Mouse (Mus musculus): ENCODE measurements around the gene Ugt1a7c.

The Ugt1a7c gene

GRCm38 (mm10) chr1:88237311-88237710 is 142.4 kb downstream of the Ugt1a7c start:
- no peak for DNase-seq (ENCODE audit: low read depth, low spot score)

DNA sequence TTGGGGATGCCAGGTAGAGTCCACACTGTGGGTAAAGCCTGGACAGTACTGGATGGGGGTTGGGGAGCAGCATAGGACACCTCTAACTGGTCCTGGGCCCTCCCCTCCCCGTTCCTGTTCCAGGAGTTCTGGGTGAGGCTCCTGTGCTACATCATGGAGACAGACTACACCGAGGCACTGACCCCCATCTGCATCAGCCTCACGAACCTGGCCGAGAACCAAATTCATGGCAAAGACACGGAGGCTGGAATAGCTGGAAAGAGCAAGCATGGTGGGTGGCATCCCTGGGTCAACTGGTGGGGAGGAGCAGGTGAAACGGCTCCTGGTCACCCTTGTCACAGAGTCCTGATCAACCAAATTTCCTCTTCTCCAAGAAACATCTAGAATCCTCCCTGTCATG is 143.9 kb downstream of the Ugt1a7c start:
- no peak for DNase-seq (ENCODE audit: low read depth, low spot score)

GRCm38 (mm10) chr1:88240072-88240471 is 145.2 kb downstream of the Ugt1a7c start:
- no peak for DNase-seq (ENCODE audit: low read depth, low spot score)

DNA sequence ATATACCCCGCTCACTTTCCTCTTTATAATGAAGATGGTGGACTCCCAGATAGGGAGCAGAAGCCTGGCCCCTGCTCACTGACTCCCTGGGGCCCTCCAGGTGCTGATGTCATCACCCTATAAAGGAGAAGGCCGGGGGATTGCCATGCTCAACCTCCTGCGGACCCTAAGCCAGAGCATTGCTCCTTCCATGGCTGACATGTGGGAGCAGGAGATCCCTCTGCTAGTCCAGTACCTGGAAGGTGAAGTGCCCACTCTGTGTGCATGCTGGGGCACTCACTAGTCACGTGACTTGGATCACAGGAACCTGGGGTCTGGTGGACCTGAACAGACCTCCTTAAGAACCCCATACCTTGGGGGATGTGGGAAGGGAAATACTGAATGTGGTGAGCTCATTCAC is 145.7 kb downstream of the Ugt1a7c start:
- no peak for DNase-seq (ENCODE audit: low read depth, low spot score)

DNA sequence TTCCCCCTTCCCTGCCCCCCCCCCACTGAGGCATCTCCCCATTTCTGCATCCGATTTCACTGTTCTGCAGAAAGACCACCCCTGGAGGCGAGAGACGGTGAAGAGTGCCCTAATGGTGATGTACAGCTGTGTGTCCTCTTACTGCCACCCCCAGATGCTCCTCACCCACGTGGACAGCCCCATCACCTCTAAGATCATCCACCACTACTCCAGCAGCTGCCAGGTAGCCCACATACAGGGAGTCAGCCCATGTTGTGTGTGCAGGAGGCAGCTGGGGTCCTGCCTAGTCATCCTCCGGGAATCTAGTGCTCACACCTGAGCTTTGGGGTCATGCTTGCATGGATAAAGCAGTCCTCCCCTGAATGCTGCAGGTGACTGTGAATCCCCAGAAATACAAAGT is 149.0 kb downstream of the Ugt1a7c start:
- no peak for DNase-seq (ENCODE audit: low read depth, low spot score)

- no peak for DNase-seq (ENCODE audit: low read depth, low spot score)
These were observed 151.0 kb downstream of the Ugt1a7c start for GRCm38 (mm10) chr1:88245881-88246280.

GRCm38 (mm10) chr1:88246386-88246785 is 151.5 kb downstream of the Ugt1a7c start:
- DNase-seq (ENCODE audit: low read depth, low spot score), result no peak

GRCm38 (mm10) chr1:88247660-88248059 is 152.8 kb downstream of the Ugt1a7c start:
- no peak for DNase-seq (ENCODE audit: low read depth, low spot score)

GRCm38 (mm10) chr1:88248658-88249057 is 153.8 kb downstream of the Ugt1a7c start:
- no peak for DNase-seq (ENCODE audit: low read depth, low spot score)

DNA sequence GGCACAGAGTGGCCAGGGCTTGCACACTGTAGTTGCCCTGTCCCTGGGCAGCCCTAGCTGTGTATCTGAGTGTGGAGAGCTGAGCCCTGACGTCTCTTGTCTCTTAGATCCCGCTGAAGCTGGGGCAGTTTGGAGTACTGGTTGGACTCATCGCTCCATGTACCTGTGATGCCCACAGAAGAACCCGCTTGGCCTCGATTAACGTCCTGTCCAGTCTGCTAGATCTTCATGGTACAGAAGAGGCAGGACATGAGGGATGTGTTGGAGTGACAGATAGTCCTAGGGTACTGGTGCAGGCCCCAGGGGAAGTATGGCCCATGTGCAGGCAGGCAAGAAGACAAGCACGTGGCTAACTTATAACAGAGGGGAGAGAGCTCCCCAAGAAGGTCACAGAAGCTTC is 154.7 kb downstream of the Ugt1a7c start:
- no peak for DNase-seq (ENCODE audit: low read depth, low spot score)

DNA sequence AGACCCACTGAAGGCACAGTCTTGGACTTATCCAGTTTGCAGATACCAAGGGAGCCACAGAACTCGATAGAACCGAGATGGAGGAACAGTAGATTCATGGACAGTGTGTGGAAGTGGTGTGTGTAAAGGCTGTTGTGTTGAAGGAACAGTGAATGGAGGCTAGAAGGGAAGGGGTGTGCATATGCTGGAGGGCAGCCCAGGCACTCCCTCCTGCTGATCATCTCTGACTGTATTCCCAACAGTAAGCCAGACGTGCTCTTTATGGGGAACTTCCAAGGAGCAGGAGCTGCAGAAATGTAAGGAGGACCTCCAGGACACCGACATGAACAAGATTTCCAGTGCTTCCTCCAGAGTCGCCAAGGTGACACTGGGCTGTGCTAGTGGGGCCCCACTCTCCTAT is 155.2 kb downstream of the Ugt1a7c start:
- no peak for DNase-seq (ENCODE audit: low read depth, low spot score)

GRCm38 (mm10) chr1:88253106-88253505 is 158.2 kb downstream of the Ugt1a7c start:
- DNase-seq (ENCODE audit: low read depth, low spot score), result no peak

DNA sequence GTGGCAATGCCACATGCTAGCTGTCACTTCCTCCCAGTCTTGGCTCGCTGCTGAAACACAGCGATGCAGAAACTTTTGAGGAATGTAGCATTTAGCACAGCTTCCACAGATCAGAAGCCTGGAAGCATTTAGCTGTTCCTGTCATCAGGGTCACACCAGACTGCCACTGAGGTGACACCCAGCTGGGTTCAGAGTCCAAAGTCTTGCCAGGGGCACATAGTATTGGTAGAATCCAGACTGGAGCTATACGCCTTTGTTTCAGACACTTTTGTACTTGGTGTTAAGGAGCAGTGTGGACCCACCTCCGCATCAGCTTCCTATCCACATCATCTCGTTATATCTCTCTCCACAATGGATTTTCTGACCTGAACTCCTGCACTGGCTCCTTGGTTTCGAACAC is 158.7 kb downstream of the Ugt1a7c start:
- no peak for DNase-seq (ENCODE audit: low read depth, low spot score)

- DNase-seq (ENCODE audit: low read depth, low spot score), result no peak
These were observed 160.1 kb downstream of the Ugt1a7c start for GRCm38 (mm10) chr1:88254793-88255465.

GRCm38 (mm10) chr1:88255466-88255857 is 160.6 kb downstream of the Ugt1a7c start:
- no peak for DNase-seq (ENCODE audit: low read depth, low spot score)

- DNase-seq (ENCODE audit: low read depth, low spot score), result no peak
These were observed 161.3 kb downstream of the Ugt1a7c start for GRCm38 (mm10) chr1:88255989-88256754.

DNA sequence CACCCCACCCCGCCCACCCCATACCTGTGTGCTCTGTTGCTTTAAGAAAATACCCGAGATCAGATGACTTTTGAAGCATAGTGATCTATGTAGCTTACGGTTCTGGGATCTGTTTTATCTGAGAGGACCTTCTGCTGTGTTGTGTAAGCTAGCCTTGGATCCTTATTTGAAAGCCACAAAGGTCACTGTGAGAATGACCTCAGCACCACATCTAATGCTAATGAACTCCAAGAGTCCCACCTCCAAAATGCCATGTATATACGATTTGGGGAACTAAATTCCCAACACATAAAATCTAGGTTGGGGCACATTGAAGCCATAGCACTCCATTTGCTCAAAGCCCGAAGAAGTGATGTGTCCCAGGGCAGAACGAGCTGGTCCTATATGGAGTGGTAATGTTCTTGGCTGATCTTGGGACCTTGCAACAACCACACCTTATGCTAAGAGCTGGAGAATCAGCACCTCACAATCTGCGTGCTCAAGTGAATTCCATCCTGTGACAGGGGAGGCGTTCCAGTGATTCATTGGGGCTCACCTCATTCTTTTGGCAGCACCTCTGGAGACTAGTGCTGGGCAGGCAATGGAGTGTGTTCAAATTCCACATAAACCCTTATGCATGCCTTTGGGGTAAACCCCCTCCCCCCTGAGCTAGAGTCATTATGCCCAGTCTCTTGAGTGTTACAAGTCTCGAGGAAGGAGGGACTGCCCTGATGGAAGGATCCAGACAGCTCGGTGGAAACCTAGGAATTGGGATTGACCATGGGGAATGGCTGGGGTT is 162.2 kb downstream of the Ugt1a7c start:
- DNase-seq (ENCODE audit: low read depth, low spot score), result no peak

- DNase-seq (ENCODE audit: low read depth, low spot score), result no peak
These were observed 162.8 kb downstream of the Ugt1a7c start for GRCm38 (mm10) chr1:88257681-88258080.

GRCm38 (mm10) chr1:88258361-88258760 is 163.5 kb downstream of the Ugt1a7c start:
- DNase-seq (ENCODE audit: low read depth, low spot score), result no peak

- no peak for DNase-seq (ENCODE audit: low read depth, low spot score)
These were observed 164.2 kb downstream of the Ugt1a7c start for GRCm38 (mm10) chr1:88258881-88259642.

- no peak for DNase-seq (ENCODE audit: low read depth, low spot score)
These were observed 164.8 kb downstream of the Ugt1a7c start for GRCm38 (mm10) chr1:88259643-88260024.

GRCm38 (mm10) chr1:88260114-88260513 is 165.3 kb downstream of the Ugt1a7c start:
- DNase-seq (ENCODE audit: low read depth, low spot score), result no peak

All from CD4-positive helper T cell, adult 2 months (primary cell).